Mouse (Mus musculus) kidney, postnatal 25 days (tissue): ENCODE data around the gene Ostf1.

Source experiments
- DNase-seq, 2 experiments: peaks; one replicate each; pipeline ENCODE4 v3.0.0; 2021; ENCODE audit warnings: mixed read lengths in 2 of 2

Gene Ostf1

GRCm38 (mm10) chr19:18631644-18632219 lies at the start of gene Ostf1, which contains the start of gene Nmrk1:
TSS of gene Ostf1 (minus strand) at chr19:18631823.
TSS of gene Nmrk1 (plus strand) at chr19:18631950.
- peak; percentile 98 to 99 for DNase-seq

- DNase-seq = no peak
Observed at GRCm38 (mm10) chr19:18673116-18673515, 41.5 kb upstream of the Ostf1 start.

- DNase-seq = no peak
Observed at GRCm38 (mm10) chr19:18672498-18672897, 40.9 kb upstream of the Ostf1 start.

GRCm38 (mm10) chr19:18671056-18671741 lies 39.6 kb upstream of the Ostf1 start:
- DNase-seq = peak; percentile 31 to 63

- peak; percentile 99 for DNase-seq
Observed at GRCm38 (mm10) chr19:18670608-18671007, 39.0 kb upstream of the Ostf1 start, which contains the start of gene Carnmt1. TSS of gene Carnmt1 (plus strand) at chr19:18670764.

- DNase-seq = no peak
Observed at GRCm38 (mm10) chr19:18669551-18669950, 37.9 kb upstream of the Ostf1 start.

- DNase-seq = no peak
Observed at GRCm38 (mm10) chr19:18666966-18667365, 35.3 kb upstream of the Ostf1 start.

- DNase-seq = no peak
Observed at GRCm38 (mm10) chr19:18663904-18664303, 32.3 kb upstream of the Ostf1 start.

GRCm38 (mm10) chr19:18661683-18662082 lies 30.1 kb upstream of the Ostf1 start:
- no peak for DNase-seq

- no peak for DNase-seq
Observed at GRCm38 (mm10) chr19:18660466-18660865, 28.8 kb upstream of the Ostf1 start.

- no peak for DNase-seq
Observed at GRCm38 (mm10) chr19:18659349-18659748, 27.7 kb upstream of the Ostf1 start.

- DNase-seq = no peak
Observed at GRCm38 (mm10) chr19:18658473-18658872, 26.9 kb upstream of the Ostf1 start.

GRCm38 (mm10) chr19:18655999-18656398 lies 24.4 kb upstream of the Ostf1 start:
- DNase-seq = no peak

- no peak for DNase-seq
Observed at GRCm38 (mm10) chr19:18654984-18655383, 23.4 kb upstream of the Ostf1 start.

- no peak for DNase-seq
Observed at GRCm38 (mm10) chr19:18654330-18654729, 22.7 kb upstream of the Ostf1 start.

GRCm38 (mm10) chr19:18653058-18653457 lies 21.4 kb upstream of the Ostf1 start:
- DNase-seq = no peak

GRCm38 (mm10) chr19:18652592-18652991 lies 21.0 kb upstream of the Ostf1 start:
- peak; percentile 32 to 56 for DNase-seq

- no peak for DNase-seq
Observed at GRCm38 (mm10) chr19:18650473-18650872, 18.9 kb upstream of the Ostf1 start.

- no peak for DNase-seq
Observed at GRCm38 (mm10) chr19:18649955-18650354, 18.3 kb upstream of the Ostf1 start.

GRCm38 (mm10) chr19:18648558-18648945 lies 16.9 kb upstream of the Ostf1 start:
- DNase-seq = no peak

GRCm38 (mm10) chr19:18647775-18648557 lies 16.3 kb upstream of the Ostf1 start:
- no peak for DNase-seq

GRCm38 (mm10) chr19:18646853-18647420 lies 15.3 kb upstream of the Ostf1 start:
- no peak for DNase-seq

GRCm38 (mm10) chr19:18646397-18646796 lies 14.8 kb upstream of the Ostf1 start:
- DNase-seq = no peak
